Comparison of ENCODE assay signal across 7 mouse cellular contexts in the genomic region with DNA sequence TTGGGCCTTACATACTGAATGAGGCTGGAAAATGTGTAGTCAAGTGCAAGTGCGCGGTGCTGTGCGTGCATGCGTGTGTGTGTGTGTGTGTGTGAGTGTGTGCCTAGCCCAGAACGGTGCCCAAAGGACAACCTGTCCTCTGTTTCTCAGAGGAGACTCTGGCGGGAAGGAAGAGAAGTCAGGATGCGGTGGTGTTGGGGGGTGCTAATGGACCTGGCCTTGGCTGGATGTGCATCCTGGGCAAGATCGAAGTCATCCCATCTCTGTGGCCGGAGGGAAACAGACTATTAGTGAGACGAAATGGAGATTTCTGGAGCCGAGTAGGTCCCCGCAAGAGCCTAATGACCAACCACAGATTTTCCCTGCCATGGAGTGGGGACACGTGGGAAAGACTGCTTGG. TPM values are rescaled to one million over a fixed set of nuclear protein-coding genes. Genes with fewer than 3 reads are reported as not detected.
DNase-seq lines count a peak whose midpoint lies in the region; ATAC-seq and TF ChIP-seq lines count a peak whose summit lies in the region.

No protein-coding gene starts in this region.

- H3K27ac ChIP-seq in embryonic facial prominence, embryonic 12.5 days = peak overlapping the region; percentile 91
- peak overlapping the region; percentile 87 for H3K27ac ChIP-seq in hindbrain, embryonic 14.5 days
- peak overlapping the region; percentile 95 for H3K27ac ChIP-seq in lung, embryonic 15.5 days
- H3K27ac ChIP-seq in stomach, postnatal 0 days (replicated peaks) = peak overlapping the region; percentile 96

- H3K9me3 ChIP-seq in megakaryocyte, embryonic 14.5 days = no peaks in the 10 kb centered on the region
- no peaks in the 10 kb centered on the region for H3K9me3 ChIP-seq in embryonic facial prominence, embryonic 12.5 days
- H3K9me3 ChIP-seq in hindbrain, embryonic 14.5 days (ENCODE audit: control insufficient read depth, low read length) = no peaks in the 10 kb centered on the region
- no peaks in the 10 kb centered on the region for H3K9me3 ChIP-seq in lung, embryonic 15.5 days
- H3K9me3 ChIP-seq in stomach, postnatal 0 days (ENCODE audit: control insufficient read depth, low read length) = no peaks in the 10 kb centered on the region

- peak overlapping the region; percentile 27 for H3K9ac ChIP-seq in embryonic facial prominence, embryonic 12.5 days
- H3K9ac ChIP-seq in hindbrain, embryonic 14.5 days = peak overlapping the region; percentile 53
- peak overlapping the region; percentile 49; the same call in 1 of the 2 replicates for H3K9ac ChIP-seq in lung, embryonic 15.5 days
- H3K9ac ChIP-seq in stomach, postnatal 0 days (ENCODE audit: low read length) = peak overlapping the region; percentile 56

- H3K4me3 ChIP-seq in megakaryocyte, embryonic 14.5 days (replicated peaks) = peak overlapping the region; percentile 100
- peak overlapping the region; percentile 72 for H3K4me3 ChIP-seq in embryonic facial prominence, embryonic 12.5 days
- peak overlapping the region; percentile 57 for H3K4me3 ChIP-seq in hindbrain, embryonic 14.5 days (replicated peaks; ENCODE audit: low read length)
- H3K4me3 ChIP-seq in lung, embryonic 15.5 days = peak overlapping the region; percentile 87
- peak overlapping the region; percentile 78 for H3K4me3 ChIP-seq in stomach, postnatal 0 days (ENCODE audit: low read depth, low read length)

- WGBS in embryonic facial prominence, embryonic 12.5 days = 8% methylated on average over 13 of the region's 13 CpGs
- WGBS in hindbrain, embryonic 14.5 days = 8% methylated on average over 13 of the region's 13 CpGs
- 8% methylated on average over 13 of the region's 13 CpGs for WGBS in lung, embryonic 15.5 days
- WGBS in stomach, postnatal 0 days = 4% methylated on average over 13 of the region's 13 CpGs

- peaks cover 46% of the 10 kb centered on the region for H3K36me3 ChIP-seq in megakaryocyte, embryonic 14.5 days (replicated peaks; ENCODE audit: low read length)
- H3K36me3 ChIP-seq in embryonic facial prominence, embryonic 12.5 days = peaks cover 12% of the 10 kb centered on the region; the same call in 1 of the 2 replicates
- no peaks in the 10 kb centered on the region; the same call in 1 of the 2 replicates for H3K36me3 ChIP-seq in hindbrain, embryonic 14.5 days (replicated peaks; ENCODE audit: control insufficient read depth, insufficient read depth)
- peaks cover 9% of the 10 kb centered on the region for H3K36me3 ChIP-seq in lung, embryonic 15.5 days
- peaks cover 7% of the 10 kb centered on the region for H3K36me3 ChIP-seq in stomach, postnatal 0 days (ENCODE audit: control insufficient read depth, insufficient read depth, low read length)

- H3K4me1 ChIP-seq in megakaryocyte, embryonic 14.5 days = peaks cover 70% of the 10 kb centered on the region
- H3K4me1 ChIP-seq in embryonic facial prominence, embryonic 12.5 days = peaks cover 24% of the 10 kb centered on the region
- peaks cover 27% of the 10 kb centered on the region for H3K4me1 ChIP-seq in hindbrain, embryonic 14.5 days (replicated peaks; ENCODE audit: control insufficient read depth, insufficient read depth, low read length)
- peaks cover 35% of the 10 kb centered on the region for H3K4me1 ChIP-seq in lung, embryonic 15.5 days
- peaks cover 6% of the 10 kb centered on the region; the same call in 1 of the 2 replicates for H3K4me1 ChIP-seq in stomach, postnatal 0 days (replicated peaks; ENCODE audit: control insufficient read depth, insufficient read depth)

- H3K4me2 ChIP-seq in embryonic facial prominence, embryonic 12.5 days (replicated peaks) = peak overlapping the region; percentile 93
- H3K4me2 ChIP-seq in hindbrain, embryonic 14.5 days (replicated peaks) = peak overlapping the region; percentile 95
- peak overlapping the region; percentile 86 for H3K4me2 ChIP-seq in lung, embryonic 15.5 days
- peak overlapping the region; percentile 88 for H3K4me2 ChIP-seq in stomach, postnatal 0 days (replicated peaks; ENCODE audit: low read depth)

- no peak for TF ChIP-seq CTCF in stomach, postnatal 0 days (IDR thresholded peaks at IDR 0.05; ENCODE audit: low read depth)

- ATAC-seq in megakaryocyte, adult 5-6 weeks (ENCODE audit: poor library complexity, severe bottlenecking) = no peak
- ATAC-seq in embryonic facial prominence, embryonic 12.5 days (ENCODE audit: insufficient number of reproducible peaks, insufficient read depth, low FRiP score, low TSS enrichment) = no peak
- no peak for ATAC-seq in hindbrain, embryonic 14.5 days (ENCODE audit: low FRiP score)
- ATAC-seq in lung, embryonic 15.5 days (ENCODE audit: borderline replicate concordance, extremely low read depth, low FRiP score, low TSS enrichment) = no peak
- ATAC-seq in stomach, postnatal 0 days (ENCODE audit: low FRiP score, low TSS enrichment) = no peak

- no peaks in the 10 kb centered on the region for H3K27me3 ChIP-seq in megakaryocyte, embryonic 14.5 days (replicated peaks)
- no peaks in the 10 kb centered on the region for H3K27me3 ChIP-seq in embryonic facial prominence, embryonic 12.5 days
- H3K27me3 ChIP-seq in hindbrain, embryonic 14.5 days (ENCODE audit: control insufficient read depth, insufficient read depth, low read length) = no peaks in the 10 kb centered on the region
- no peaks in the 10 kb centered on the region for H3K27me3 ChIP-seq in lung, embryonic 15.5 days
- no peaks in the 10 kb centered on the region for H3K27me3 ChIP-seq in stomach, postnatal 0 days (ENCODE audit: control insufficient read depth, insufficient read depth, low read length)

- no peak for DNase-seq in hindbrain, embryonic 14.5 days (ENCODE audit: low spot score)
- DNase-seq in stomach, postnatal 0 days (ENCODE audit: low spot score) = no peak
- DNase-seq in ovary, adult 18-20 months (ENCODE audit: low spot score) = no peak

- no peak for TF ChIP-seq EP300 in stomach, postnatal 0 days (optimal IDR thresholded peaks at IDR 0.05)

RNA-seq across cellular contexts. Expression of gene Trip10, which starts 0.5 kb away (rescaled TPM):
- polyA plus RNA-seq in megakaryocyte, embryonic 14.5 days (2012; ENCODE audit: insufficient read depth, low replicate concordance) = 25.4 and 45.7 TPM in 2 replicates
- total RNA-seq in megakaryocyte, adult 5-6 weeks (2015) = 3.6 and 5.4 TPM in 2 replicates
- 9.0 and 9.4 TPM in 2 replicates for total RNA-seq in megakaryocyte, adult 5-6 weeks (2017)
- polyA plus RNA-seq in embryonic facial prominence, embryonic 12.5 days (2016; fragmentation: Nextera tagmentation; extraction: Ambion mirVana) = 33.8 and 35.6 TPM in 2 replicates
- 9.5 and 10.1 TPM in 2 replicates for polyA plus RNA-seq in hindbrain, embryonic 14.5 days (2014; fragmentation: Nextera tagmentation; extraction: Ambion mirVana)
- 49.0 TPM in 2 replicates for polyA plus RNA-seq in lung, embryonic 15.5 days (2015; fragmentation: Nextera tagmentation; extraction: Ambion mirVana)
- polyA plus RNA-seq in stomach, postnatal 0 days (2015; fragmentation: Nextera tagmentation; extraction: Ambion mirVana) = 27.5 and 29.9 TPM in 2 replicates

RNA-seq across cellular contexts. Expression of gene Gpr108, which starts 0.5 kb away (rescaled TPM):
- 30.6 and 33.1 TPM in 2 replicates for polyA plus RNA-seq in megakaryocyte, embryonic 14.5 days (2012; ENCODE audit: insufficient read depth, low replicate concordance)
- 36.6 and 39.1 TPM in 2 replicates for total RNA-seq in megakaryocyte, adult 5-6 weeks (2015)
- total RNA-seq in megakaryocyte, adult 5-6 weeks (2017) = 36.6 and 37.7 TPM in 2 replicates
- 28.8 and 31.9 TPM in 2 replicates for polyA plus RNA-seq in embryonic facial prominence, embryonic 12.5 days (2016; fragmentation: Nextera tagmentation; extraction: Ambion mirVana)
- polyA plus RNA-seq in hindbrain, embryonic 14.5 days (2014; fragmentation: Nextera tagmentation; extraction: Ambion mirVana) = 22.1 and 24.3 TPM in 2 replicates
- 33.1 and 37.3 TPM in 2 replicates for polyA plus RNA-seq in lung, embryonic 15.5 days (2015; fragmentation: Nextera tagmentation; extraction: Ambion mirVana)
- 48.0 and 52.4 TPM in 2 replicates for polyA plus RNA-seq in stomach, postnatal 0 days (2015; fragmentation: Nextera tagmentation; extraction: Ambion mirVana)

RNA-seq across cellular contexts. Expression of gene C3, which starts 20.8 kb away (rescaled TPM):
- polyA plus RNA-seq in megakaryocyte, embryonic 14.5 days (2012; ENCODE audit: insufficient read depth, low replicate concordance) = 0.52 and 16.6 TPM in 2 replicates
- total RNA-seq in megakaryocyte, adult 5-6 weeks (2015) = 699 and 776 TPM in 2 replicates
- 1,145 and 1,156 TPM in 2 replicates for total RNA-seq in megakaryocyte, adult 5-6 weeks (2017)
- polyA plus RNA-seq in embryonic facial prominence, embryonic 12.5 days (2016; fragmentation: Nextera tagmentation; extraction: Ambion mirVana) = 0.37 and 0.56 TPM in 2 replicates
- polyA plus RNA-seq in hindbrain, embryonic 14.5 days (2014; fragmentation: Nextera tagmentation; extraction: Ambion mirVana) = 2.0 and 2.7 TPM in 2 replicates
- polyA plus RNA-seq in lung, embryonic 15.5 days (2015; fragmentation: Nextera tagmentation; extraction: Ambion mirVana) = 2.5 and 3.7 TPM in 2 replicates
- 9.3 and 9.8 TPM in 2 replicates for polyA plus RNA-seq in stomach, postnatal 0 days (2015; fragmentation: Nextera tagmentation; extraction: Ambion mirVana)

RNA-seq across cellular contexts. Expression of gene Vav1, which starts 30.1 kb away (rescaled TPM):
- 34.6 and 164 TPM in 2 replicates for polyA plus RNA-seq in megakaryocyte, embryonic 14.5 days (2012; ENCODE audit: insufficient read depth, low replicate concordance)
- total RNA-seq in megakaryocyte, adult 5-6 weeks (2015) = 84.7 and 92.2 TPM in 2 replicates
- 307 and 321 TPM in 2 replicates for total RNA-seq in megakaryocyte, adult 5-6 weeks (2017)
- 1.7 and 2.1 TPM in 2 replicates for polyA plus RNA-seq in embryonic facial prominence, embryonic 12.5 days (2016; fragmentation: Nextera tagmentation; extraction: Ambion mirVana)
- polyA plus RNA-seq in hindbrain, embryonic 14.5 days (2014; fragmentation: Nextera tagmentation; extraction: Ambion mirVana) = 1.7 TPM in 2 replicates
- polyA plus RNA-seq in lung, embryonic 15.5 days (2015; fragmentation: Nextera tagmentation; extraction: Ambion mirVana) = 3.2 and 6.1 TPM in 2 replicates
- 1.4 and 1.6 TPM in 2 replicates for polyA plus RNA-seq in stomach, postnatal 0 days (2015; fragmentation: Nextera tagmentation; extraction: Ambion mirVana)

RNA-seq across cellular contexts. Expression of gene Tnfsf14, which starts 54.8 kb away (rescaled TPM):
- polyA plus RNA-seq in megakaryocyte, embryonic 14.5 days (2012; ENCODE audit: insufficient read depth, low replicate concordance) = 49.5 and 144 TPM in 2 replicates
- total RNA-seq in megakaryocyte, adult 5-6 weeks (2015) = 5.5 and 6.3 TPM in 2 replicates
- total RNA-seq in megakaryocyte, adult 5-6 weeks (2017) = 15.6 and 15.7 TPM in 2 replicates
- polyA plus RNA-seq in embryonic facial prominence, embryonic 12.5 days (2016; fragmentation: Nextera tagmentation; extraction: Ambion mirVana) = 0.09 and 0.24 TPM in 2 replicates
- polyA plus RNA-seq in hindbrain, embryonic 14.5 days (2014; fragmentation: Nextera tagmentation; extraction: Ambion mirVana) = 0.13 TPM in 1 of 2 replicates, not detected in the other
- 0.33 and 0.36 TPM in 2 replicates for polyA plus RNA-seq in lung, embryonic 15.5 days (2015; fragmentation: Nextera tagmentation; extraction: Ambion mirVana)
- 0.05 TPM in 1 of 2 replicates, not detected in the other for polyA plus RNA-seq in stomach, postnatal 0 days (2015; fragmentation: Nextera tagmentation; extraction: Ambion mirVana)
